Mouse (Mus musculus): ENCODE results near the gene Sfxn3. TPM values are rescaled to one million over a fixed set of nuclear protein-coding genes. Genes with fewer than 3 reads are reported as not detected.

The Sfxn3 gene
- polyA plus RNA-seq, 1 experiment from 2014 or later = 67.8 TPM

DNA sequence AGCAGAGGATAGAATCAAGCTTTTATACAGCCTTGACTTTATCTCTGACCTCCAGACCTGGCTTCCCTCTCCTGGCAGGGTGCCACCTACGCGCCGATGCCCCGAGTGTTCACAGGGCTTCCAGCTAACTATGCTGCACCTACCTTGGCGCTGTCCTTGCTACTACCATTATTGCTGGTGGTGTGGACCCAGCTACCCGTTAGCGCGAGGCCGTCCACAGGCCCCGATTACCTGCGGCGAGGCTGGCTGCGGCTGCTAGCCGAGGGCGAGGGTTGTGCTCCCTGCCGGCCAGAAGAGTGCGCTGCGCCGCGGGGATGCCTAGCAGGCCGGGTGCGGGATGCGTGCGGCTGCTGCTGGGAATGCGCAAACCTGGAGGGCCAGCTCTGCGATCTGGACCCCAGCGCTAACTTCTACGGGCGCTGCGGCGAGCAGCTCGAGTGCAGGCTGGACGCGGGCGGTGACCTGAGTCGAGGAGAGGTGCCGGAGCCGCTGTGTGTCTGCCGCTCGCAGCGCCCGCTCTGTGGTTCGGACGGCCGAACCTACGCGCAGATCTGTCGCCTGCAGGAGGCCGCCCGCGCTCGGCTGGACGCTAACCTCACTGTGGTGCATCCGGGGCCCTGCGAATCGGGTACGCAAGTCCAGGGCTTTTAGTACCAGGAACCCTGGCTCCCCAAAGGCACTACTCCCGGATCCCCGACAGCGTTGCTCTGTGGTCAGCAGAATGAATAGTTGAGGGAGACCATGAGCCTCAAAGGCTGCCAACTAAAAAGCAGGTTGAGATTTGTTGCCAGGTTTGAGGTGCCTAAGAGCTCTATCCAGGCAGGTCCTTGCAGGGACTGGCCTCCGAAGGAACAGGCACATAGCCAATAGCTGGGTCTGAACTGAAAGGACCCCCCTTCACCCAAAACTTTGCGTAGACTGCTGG is 29.5 kb downstream of the Sfxn3 start:
- ATAC-seq (ENCODE audit: low FRiP score) (no peak), DNase-seq (ENCODE audit: low spot score) (peak; percentile 45)
- no peak overlapping the region for H3K27ac ChIP-seq
- peak overlapping the region; percentile 30 for H3K4me3 ChIP-seq (replicated peaks; ENCODE audit: low read length)
- peaks cover 28% of the 10 kb centered on the region for H3K4me1 ChIP-seq (replicated peaks; ENCODE audit: control insufficient read depth, insufficient read depth, low read length)
- no peaks in the 10 kb centered on the region for H3K36me3 ChIP-seq (replicated peaks; ENCODE audit: control insufficient read depth, insufficient read depth)
- under 1% methylated on average over 62 of the region's 62 CpGs for WGBS
- H3K27me3 ChIP-seq (ENCODE audit: control insufficient read depth, insufficient read depth, low read length) = peaks cover 74% of the 10 kb centered on the region
- H3K4me2 ChIP-seq (replicated peaks) = peak overlapping the region; percentile 52
- H3K9ac ChIP-seq = peak overlapping the region; percentile 32
- H3K9me3 ChIP-seq (ENCODE audit: control insufficient read depth, low read length) = no peaks in the 10 kb centered on the region

DNA sequence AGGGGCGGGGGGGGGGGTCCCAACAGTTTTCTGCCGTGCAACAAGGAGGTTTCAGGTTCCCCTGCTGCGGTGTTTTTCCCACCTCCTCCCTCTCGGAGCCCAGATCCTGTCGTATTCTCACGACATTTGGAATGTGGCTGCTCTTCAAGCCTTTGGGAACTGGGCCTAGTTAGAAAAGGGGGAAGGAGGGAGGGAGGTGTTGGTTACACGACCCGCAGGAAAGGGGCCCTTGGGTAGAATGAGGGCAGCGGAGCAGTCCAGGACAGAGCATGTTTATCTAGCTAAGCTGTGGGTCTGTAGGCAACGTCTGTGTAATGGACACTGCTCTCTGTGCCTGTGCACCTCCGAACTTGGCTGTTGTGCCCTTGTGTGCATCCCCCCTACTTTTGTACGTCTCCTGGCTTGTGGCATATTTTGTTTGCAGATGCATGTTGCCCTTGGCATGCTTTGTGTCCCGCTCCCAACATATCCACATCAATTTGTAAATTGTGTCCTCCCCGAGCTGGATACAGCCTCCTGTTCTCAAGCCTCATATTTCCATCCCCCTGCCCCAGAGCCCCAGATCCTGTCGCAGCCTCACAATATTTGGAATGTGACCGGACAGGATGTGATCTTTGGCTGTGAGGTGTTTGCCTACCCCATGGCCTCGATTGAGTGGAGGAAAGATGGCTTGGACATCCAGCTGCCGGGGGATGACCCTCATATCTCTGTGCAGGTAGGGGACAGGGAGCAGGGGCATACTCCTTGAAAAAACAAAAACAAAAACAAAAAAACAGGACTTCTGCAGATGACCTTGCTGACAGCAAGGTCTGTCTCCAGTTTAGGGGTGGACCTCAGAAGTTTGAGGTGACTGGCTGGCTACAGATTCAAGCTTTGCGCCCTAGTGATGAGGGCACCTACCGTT is 30.7 kb downstream of the Sfxn3 start:
- Histone ChIP-seq H3K27ac (no peak overlapping the region), H3K9ac (no peak overlapping the region), H3K4me1 (replicated peaks; ENCODE audit: control insufficient read depth, insufficient read depth, low read length) (peaks cover 28% of the 10 kb centered on the region), H3K27me3 (ENCODE audit: control insufficient read depth, insufficient read depth, low read length) (peaks cover 76% of the 10 kb centered on the region), H3K36me3 (replicated peaks; ENCODE audit: control insufficient read depth, insufficient read depth) (no peaks in the 10 kb centered on the region), H3K4me2 (replicated peaks) (no peak overlapping the region), H3K4me3 (replicated peaks; ENCODE audit: low read length) (no peak overlapping the region), H3K9me3 (ENCODE audit: control insufficient read depth, low read length) (no peaks in the 10 kb centered on the region)
- no peak for DNase-seq (ENCODE audit: low spot score)
- ATAC-seq (ENCODE audit: low FRiP score) = no peak
- WGBS = 6% methylated on average over 20 of the region's 20 CpGs

DNA sequence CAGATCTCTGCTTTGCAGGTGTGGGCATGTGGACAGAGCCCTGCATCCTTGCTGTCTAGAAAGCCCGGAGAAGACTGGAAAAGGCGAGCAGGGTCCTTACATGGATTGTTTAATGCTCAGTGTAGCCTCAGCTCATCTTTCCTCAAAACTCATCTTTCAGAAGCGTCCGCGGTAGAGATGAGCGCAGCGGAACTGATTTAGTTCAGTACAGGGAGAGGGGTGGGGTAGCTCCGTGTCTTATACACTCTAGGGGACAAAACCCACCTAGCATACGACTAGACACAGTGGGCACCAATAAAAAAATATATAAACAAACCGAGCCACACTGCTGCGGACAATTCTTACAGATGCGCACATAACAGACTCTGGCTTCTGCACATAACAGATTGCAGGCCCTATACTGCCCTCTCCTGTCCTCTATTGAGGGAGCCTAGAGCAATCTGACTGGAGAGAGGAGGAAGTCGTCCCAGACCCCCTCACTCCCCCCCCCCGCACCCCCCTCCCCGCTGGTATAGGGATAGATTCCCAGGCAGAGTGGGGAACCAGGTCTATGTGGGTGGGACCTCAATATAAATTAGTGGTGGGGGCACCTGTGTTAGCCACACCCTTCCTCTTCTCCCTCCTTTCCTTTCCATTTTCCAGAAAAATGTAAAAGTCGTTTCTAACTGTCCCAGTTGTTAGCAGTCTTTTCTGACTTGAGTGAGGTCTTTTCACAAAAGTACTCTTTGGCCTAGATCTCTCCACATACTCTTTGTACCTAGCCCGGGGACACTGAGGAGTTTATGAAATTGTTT is 31.9 kb downstream of the Sfxn3 start:
- Histone ChIP-seq H3K27me3 (ENCODE audit: control insufficient read depth, insufficient read depth, low read length) (peaks cover 83% of the 10 kb centered on the region), H3K9ac (no peak overlapping the region), H3K9me3 (ENCODE audit: control insufficient read depth, low read length) (no peaks in the 10 kb centered on the region), H3K4me2 (replicated peaks) (peak overlapping the region; percentile 52; the same call in 1 of the 2 replicates), H3K4me1 (replicated peaks; ENCODE audit: control insufficient read depth, insufficient read depth, low read length) (peaks cover 28% of the 10 kb centered on the region), H3K36me3 (replicated peaks; ENCODE audit: control insufficient read depth, insufficient read depth) (no peaks in the 10 kb centered on the region), H3K27ac (no peak overlapping the region), H3K4me3 (replicated peaks; ENCODE audit: low read length) (peak overlapping the region; percentile 22; the same call in 1 of the 2 replicates)
- ATAC-seq (ENCODE audit: low FRiP score) (no peak), DNase-seq (ENCODE audit: low spot score) (peak; percentile 59)
- WGBS = 4% methylated on average over 17 of the region's 17 CpGs

DNA sequence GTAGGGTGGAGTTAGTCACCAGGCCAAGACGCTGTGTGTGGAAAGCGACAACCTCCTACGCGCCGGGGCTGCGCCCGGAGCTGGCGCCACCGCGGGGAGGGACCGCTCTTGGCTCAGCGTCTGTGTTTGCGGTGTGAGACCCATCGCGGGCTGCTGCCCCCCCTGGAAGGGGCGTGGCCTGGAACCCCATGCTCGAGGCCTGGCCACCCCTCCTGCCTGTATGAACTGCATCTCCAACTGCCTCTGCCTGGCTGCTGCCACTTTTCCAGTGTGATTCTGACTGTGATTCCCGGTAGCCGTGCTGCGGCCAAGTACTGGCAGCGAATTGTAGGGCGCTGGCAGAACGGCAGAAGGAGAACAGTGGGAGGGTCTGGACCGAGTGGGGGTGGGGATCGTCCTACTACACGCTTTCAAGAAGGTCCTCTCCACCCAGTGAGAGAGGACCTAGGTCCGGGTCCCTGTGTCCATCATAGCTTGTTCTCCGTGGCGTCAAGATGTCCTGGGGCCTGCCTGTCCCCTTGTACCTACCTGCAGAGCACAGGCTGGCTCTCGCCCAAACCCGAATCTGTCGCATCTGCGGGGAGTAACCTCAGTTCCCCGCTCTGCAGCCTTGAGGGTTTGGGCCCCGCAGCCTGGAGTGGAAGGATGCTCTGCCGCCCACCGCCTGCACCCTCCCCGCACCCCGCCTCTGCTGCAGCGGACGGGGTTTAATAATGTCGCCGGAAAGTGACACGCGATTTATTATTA is 32.6 kb downstream of the Sfxn3 start:
- WGBS = under 1% methylated on average over 45 of the region's 45 CpGs
- Histone ChIP-seq H3K27ac (no peak overlapping the region), H3K4me1 (replicated peaks; ENCODE audit: control insufficient read depth, insufficient read depth, low read length) (peaks cover 28% of the 10 kb centered on the region), H3K4me3 (replicated peaks; ENCODE audit: low read length) (peak overlapping the region; percentile 22), H3K9ac (peak overlapping the region; percentile 39), H3K9me3 (ENCODE audit: control insufficient read depth, low read length) (no peaks in the 10 kb centered on the region), H3K4me2 (replicated peaks) (peak overlapping the region; percentile 52), H3K36me3 (replicated peaks; ENCODE audit: control insufficient read depth, insufficient read depth) (no peaks in the 10 kb centered on the region), H3K27me3 (ENCODE audit: control insufficient read depth, insufficient read depth, low read length) (peaks cover 83% of the 10 kb centered on the region)
- ATAC-seq (ENCODE audit: low FRiP score) = no peak
- DNase-seq (ENCODE audit: low spot score) = no peak

DNA sequence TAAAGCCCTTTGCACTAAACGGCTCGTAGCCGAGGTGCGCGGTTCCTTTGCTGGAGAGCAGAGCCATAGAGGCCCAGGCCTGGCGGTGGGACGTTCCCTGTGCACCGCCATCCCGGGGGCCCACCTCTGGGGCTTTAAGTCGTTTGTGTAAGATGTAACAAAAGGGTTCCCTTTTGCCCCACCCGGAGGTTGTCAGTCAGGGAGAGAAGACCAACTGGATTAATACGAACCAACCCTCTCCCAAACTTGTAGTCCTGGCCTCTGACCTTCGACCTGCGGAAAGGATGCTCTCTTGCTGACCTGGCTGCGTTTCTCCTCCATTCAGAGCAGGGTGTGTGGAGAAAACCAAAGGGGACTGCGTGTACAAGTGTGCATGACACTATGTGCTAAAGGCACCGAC is 33.4 kb downstream of the Sfxn3 start:
- H3K4me2 ChIP-seq (replicated peaks) = peak overlapping the region; percentile 52
- peak overlapping the region; percentile 22 for H3K4me3 ChIP-seq (replicated peaks; ENCODE audit: low read length)
- peaks cover 27% of the 10 kb centered on the region for H3K4me1 ChIP-seq (replicated peaks; ENCODE audit: control insufficient read depth, insufficient read depth, low read length)
- H3K9ac ChIP-seq = peak overlapping the region; percentile 39; the same call in 1 of the 2 replicates
- H3K27me3 ChIP-seq (ENCODE audit: control insufficient read depth, insufficient read depth, low read length) = peaks cover 81% of the 10 kb centered on the region
- ATAC-seq (ENCODE audit: low FRiP score) (no peak), DNase-seq (ENCODE audit: low spot score) (no peak)
- 2% methylated on average over 17 of the region's 17 CpGs for WGBS
- H3K9me3 ChIP-seq (ENCODE audit: control insufficient read depth, low read length) = no peaks in the 10 kb centered on the region
- H3K27ac ChIP-seq = no peak overlapping the region
- no peaks in the 10 kb centered on the region for H3K36me3 ChIP-seq (replicated peaks; ENCODE audit: control insufficient read depth, insufficient read depth)

DNA sequence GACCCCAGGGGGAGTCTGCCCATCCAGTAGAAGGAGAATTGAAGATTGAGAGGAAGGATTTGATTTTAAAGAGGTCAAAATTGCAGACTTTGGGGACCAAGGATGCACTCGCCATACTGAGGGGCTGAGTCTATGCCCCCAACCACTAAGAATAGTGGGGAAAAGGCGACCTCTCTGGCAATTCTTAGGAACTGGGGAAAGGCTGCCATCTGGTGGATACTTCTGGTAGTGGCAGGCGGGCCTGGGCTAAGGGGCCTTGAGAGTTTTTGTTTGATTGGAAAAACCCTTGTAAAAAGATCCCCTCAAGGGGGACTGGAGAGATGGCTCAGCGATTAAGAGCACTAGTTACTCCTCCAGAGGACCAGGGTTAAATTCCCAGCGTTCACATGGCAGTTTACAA is 34.0 kb downstream of the Sfxn3 start:
- H3K36me3 ChIP-seq (replicated peaks; ENCODE audit: control insufficient read depth, insufficient read depth) = no peaks in the 10 kb centered on the region
- H3K4me3 ChIP-seq (replicated peaks; ENCODE audit: low read length) = peak overlapping the region; percentile 22; the same call in 1 of the 2 replicates
- H3K9ac ChIP-seq = no peak overlapping the region
- WGBS = 0% methylated on average over 5 of the region's 5 CpGs
- DNase-seq (ENCODE audit: low spot score) = peak; percentile 77
- peaks cover 23% of the 10 kb centered on the region for H3K4me1 ChIP-seq (replicated peaks; ENCODE audit: control insufficient read depth, insufficient read depth, low read length)
- peaks cover 81% of the 10 kb centered on the region for H3K27me3 ChIP-seq (ENCODE audit: control insufficient read depth, insufficient read depth, low read length)
- no peak overlapping the region for H3K27ac ChIP-seq
- no peaks in the 10 kb centered on the region for H3K9me3 ChIP-seq (ENCODE audit: control insufficient read depth, low read length)
- no peak for ATAC-seq (ENCODE audit: low FRiP score)
- peak overlapping the region; percentile 52 for H3K4me2 ChIP-seq (replicated peaks)

DNA sequence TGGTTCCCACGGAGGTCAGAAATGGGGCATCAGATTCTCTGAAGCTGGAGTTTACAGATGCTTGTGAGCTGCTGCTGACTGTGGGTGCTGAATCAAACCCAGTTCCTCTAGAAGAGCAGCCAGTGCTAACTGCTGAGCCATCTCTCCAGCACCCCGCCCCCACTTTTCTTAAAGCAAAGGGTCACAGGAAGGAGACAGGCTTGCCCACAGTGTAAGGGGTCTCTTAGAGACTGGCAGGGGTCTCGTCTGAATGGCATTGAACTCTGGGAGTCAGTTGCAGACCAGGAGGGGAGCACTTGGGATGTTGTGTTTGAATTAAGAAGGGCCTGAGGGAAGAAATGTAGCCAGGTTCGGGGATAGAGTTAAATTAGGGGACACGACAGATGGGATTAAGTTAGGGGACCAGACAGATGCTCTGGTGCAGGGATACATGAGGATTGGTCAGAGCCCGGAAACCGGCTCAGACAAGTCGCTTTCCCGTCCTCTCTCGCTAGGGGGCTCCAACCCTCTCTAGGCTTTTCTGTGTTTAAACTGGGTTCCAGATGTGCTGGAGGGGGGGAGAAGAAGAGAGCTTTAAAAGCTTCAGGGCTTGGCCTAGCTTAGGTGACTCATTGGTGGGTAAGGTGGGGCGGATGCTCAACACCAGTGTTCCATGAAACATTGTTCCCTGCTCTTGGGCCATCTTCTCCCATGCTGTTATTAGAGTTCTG is 34.7 kb downstream of the Sfxn3 start:
- no peak overlapping the region for H3K4me3 ChIP-seq (replicated peaks; ENCODE audit: low read length)
- H3K9ac ChIP-seq = no peak overlapping the region
- peaks cover 16% of the 10 kb centered on the region for H3K4me1 ChIP-seq (replicated peaks; ENCODE audit: control insufficient read depth, insufficient read depth, low read length)
- DNase-seq (ENCODE audit: low spot score) = peak; percentile 57
- H3K27ac ChIP-seq = no peak overlapping the region
- no peak for ATAC-seq (ENCODE audit: low FRiP score)
- H3K9me3 ChIP-seq (ENCODE audit: control insufficient read depth, low read length) = no peaks in the 10 kb centered on the region
- 16% methylated on average over 11 of the region's 11 CpGs for WGBS
- no peaks in the 10 kb centered on the region for H3K36me3 ChIP-seq (replicated peaks; ENCODE audit: control insufficient read depth, insufficient read depth)
- no peak overlapping the region for H3K4me2 ChIP-seq (replicated peaks)
- peaks cover 78% of the 10 kb centered on the region for H3K27me3 ChIP-seq (ENCODE audit: control insufficient read depth, insufficient read depth, low read length)

DNA sequence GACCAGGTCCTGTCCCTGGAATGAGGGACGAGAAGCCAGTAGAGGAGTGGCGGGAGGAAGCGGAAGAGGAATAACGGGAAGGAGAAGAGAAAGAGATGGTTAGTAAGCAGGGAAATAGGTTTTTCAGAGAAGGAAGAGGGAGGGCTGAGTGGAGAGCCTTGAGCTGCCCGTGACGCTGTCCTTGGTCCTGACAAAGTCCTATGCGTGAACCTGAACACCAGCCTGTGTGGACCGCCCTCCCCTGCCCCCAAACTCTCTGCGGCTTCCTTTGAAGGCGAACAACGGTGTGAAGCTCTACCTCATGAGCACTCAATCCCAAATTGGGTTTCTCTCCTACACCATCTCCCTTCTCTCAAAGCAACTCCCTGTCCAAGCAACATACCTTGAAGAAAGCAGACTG is 50.6 kb downstream of the Sfxn3 start:
- 36% methylated on average over 11 of the region's 11 CpGs for WGBS
- H3K27me3 ChIP-seq (ENCODE audit: control insufficient read depth, insufficient read depth, low read length) = peaks cover 12% of the 10 kb centered on the region

More for the DNA sequence above, 50.6 kb downstream of the Sfxn3 start:
- DNase-seq (ENCODE audit: low spot score) = no peak
- no peak overlapping the region for H3K4me2 ChIP-seq (replicated peaks)
- no peaks in the 10 kb centered on the region for H3K36me3 ChIP-seq (replicated peaks; ENCODE audit: control insufficient read depth, insufficient read depth)
- no peaks in the 10 kb centered on the region for H3K9me3 ChIP-seq (ENCODE audit: control insufficient read depth, low read length)
- no peak for ATAC-seq (ENCODE audit: low FRiP score)
- no peak overlapping the region for H3K27ac ChIP-seq
- H3K4me1 ChIP-seq (replicated peaks; ENCODE audit: control insufficient read depth, insufficient read depth, low read length) = no peaks in the 10 kb centered on the region
- H3K9ac ChIP-seq = no peak overlapping the region
- no peak overlapping the region for H3K4me3 ChIP-seq (replicated peaks; ENCODE audit: low read length)
